Mouse (Mus musculus) C2C12 (cell line): ENCODE measurements around the gene Spock3.

ENCODE experiments used
- CEBPB ChIP-seq: IDR thresholded peaks from one replicate; pipeline ENCODE4 v1.6.1; 2011; ENCODE audit warnings: low read depth, mild to moderate bottlenecking, control low read depth, moderate library complexity
- CTCF ChIP-seq: IDR thresholded peaks from one replicate; pipeline ENCODE4 v1.5.1; 2011; ENCODE audit not compliant: control insufficient read depth, insufficient read depth, insufficient read length
- FOSL1 ChIP-seq: IDR thresholded peaks from one replicate; pipeline ENCODE4 v1.8.0; 2011; ENCODE audit warnings: mild to moderate bottlenecking, low read length; ENCODE audit not compliant: poor library complexity, insufficient read depth, severe bottlenecking
- MAX ChIP-seq: IDR thresholded peaks from one replicate; pipeline ENCODE4 v1.6.1; 2011; ENCODE audit warnings: mild to moderate bottlenecking, control low read depth
- MYOD1 ChIP-seq: IDR thresholded peaks from one replicate; pipeline ENCODE4 v1.6.1; 2011; ENCODE audit warnings: low read depth; ENCODE audit not compliant: control insufficient read depth, insufficient read length
- MYOG ChIP-seq: IDR thresholded peaks from one replicate; pipeline ENCODE4 v1.6.1; 2011; ENCODE audit not compliant: control insufficient read depth, insufficient read length; ENCODE audit errors: extremely low read depth
- USF1 ChIP-seq: IDR thresholded peaks from one replicate; pipeline ENCODE4 v1.6.1; 2011; ENCODE audit warnings: low read depth, mild to moderate bottlenecking, control low read depth, moderate library complexity

GRCm38 (mm10) chr8:63165326-63165725 lies 214.5 kb downstream of the Spock3 start:
- TF ChIP-seq CTCF: no peak
- TF ChIP-seq FOSL1: no peak
- no peak for TF ChIP-seq CEBPB
- TF ChIP-seq MYOD1: no peak
- TF ChIP-seq MAX: no peak
- TF ChIP-seq USF1: no peak
- TF ChIP-seq MYOG: no peak
